In the genomic region with DNA sequence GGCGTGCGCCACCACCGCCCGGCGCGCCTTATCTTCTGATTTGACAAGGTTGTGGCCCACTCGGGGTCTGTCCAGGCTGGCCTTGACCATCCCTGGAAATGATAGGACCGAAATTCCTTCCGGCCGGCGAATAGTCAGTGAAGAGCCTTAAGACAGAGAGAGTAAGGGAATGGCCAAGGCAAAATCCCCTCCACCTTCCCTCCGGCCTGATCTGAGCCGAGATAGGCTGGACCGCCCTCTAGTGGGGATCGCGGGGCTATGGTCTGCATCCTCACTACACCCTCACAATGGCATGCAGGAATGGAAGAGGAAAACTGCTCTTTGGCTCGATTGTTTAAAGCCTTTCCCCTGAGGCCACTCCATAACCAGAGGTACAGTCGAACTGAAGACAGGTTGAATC, we compare ENCODE assay signal across 8 mouse cellular contexts. TPM values are rescaled to one million over a fixed set of nuclear protein-coding genes. Genes with fewer than 3 reads are reported as not detected.
DNase-seq lines count a peak whose midpoint lies in the region; ATAC-seq and TF ChIP-seq lines count a peak whose summit lies in the region.

No protein-coding gene starts in this region.

- TF ChIP-seq POLR2A in heart, adult 2 months (IDR thresholded peaks at IDR 0.05; ENCODE audit: insufficient read depth, low read depth, low read length), result 0 out of 2 replicates have a peak, but pooled peaks have one; percentile 13
- TF ChIP-seq POLR2A in kidney, adult 2 months (IDR thresholded peaks at IDR 0.05; ENCODE audit: low read depth, low read length), result no peak

- intact Hi-C loops in heart, adult 2 months (cut with DNase I), result loop anchor here (1.0 to 2.0 kb wide), 3 partner anchors 23 to 82 kb away; partner anchors contain the start of gene Amigo3

- H3K4me3 ChIP-seq in embryonic facial prominence, embryonic 11.5 days (ENCODE audit: low read depth, low read length), result peak overlapping the region; percentile 73
- H3K4me3 ChIP-seq in heart, adult 2 months, result peak overlapping the region; percentile 94
- no peak overlapping the region; the same call in 1 of the 2 replicates for H3K4me3 ChIP-seq in kidney, adult 2 months (ENCODE audit: insufficient read depth, low read depth, low read length)
- peak overlapping the region; percentile 70 for H3K4me3 ChIP-seq in limb, embryonic 15.5 days
- H3K4me3 ChIP-seq in midbrain, embryonic 16.5 days (ENCODE audit: low read depth, low read length), result no peak overlapping the region

- 0 out of 2 replicates have a peak, but pooled peaks have one; percentile 16 for ATAC-seq in embryonic facial prominence, embryonic 11.5 days (replicated peaks; ENCODE audit: insufficient number of reproducible peaks, low FRiP score, low TSS enrichment, low read depth)
- peak; percentile 36; the same call in 1 of the 2 replicates for ATAC-seq in limb, embryonic 15.5 days (ENCODE audit: insufficient number of reproducible peaks, low FRiP score, low TSS enrichment, low read depth)
- peak; percentile 52; the same call in 1 of the 2 replicates for ATAC-seq in midbrain, embryonic 16.5 days

- peak; percentile 90 for TF ChIP-seq CTCF in heart, adult 2 months (IDR thresholded peaks at IDR 0.05)
- TF ChIP-seq CTCF in kidney, adult 2 months (conservative IDR thresholded peaks at IDR 0.05; ENCODE audit: insufficient read depth, insufficient read length, low read depth, low read length), result peak; percentile 95

- H3K4me2 ChIP-seq in embryonic facial prominence, embryonic 11.5 days (ENCODE audit: low read depth, low read length), result peak overlapping the region; percentile 76
- H3K4me2 ChIP-seq in limb, embryonic 15.5 days, result peak overlapping the region; percentile 81
- H3K4me2 ChIP-seq in midbrain, embryonic 16.5 days (ENCODE audit: low read length), result peak overlapping the region; percentile 89

- H3K79me2 ChIP-seq in heart, adult 2 months (replicated peaks; ENCODE audit: control insufficient read depth, insufficient read depth, low read length), result no peaks in the 10 kb centered on the region

- H3K9ac ChIP-seq in embryonic facial prominence, embryonic 11.5 days (replicated peaks; ENCODE audit: low read length), result peak overlapping the region; percentile 83; the same call in 1 of the 2 replicates
- H3K9ac ChIP-seq in heart, adult 2 months (ENCODE audit: low read depth, low read length), result no peak overlapping the region
- H3K9ac ChIP-seq in limb, embryonic 15.5 days, result 0 out of 2 replicates have a peak overlapping the region, but pooled peaks have one; percentile 66
- no peak overlapping the region for H3K9ac ChIP-seq in midbrain, embryonic 16.5 days (ENCODE audit: low read depth, low read length)

- WGBS in embryonic facial prominence, embryonic 11.5 days, result 5% methylated on average over 18 of the region's 18 CpGs
- WGBS in heart, adult 2 months, result 2% methylated on average over 18 of the region's 18 CpGs
- WGBS in kidney, adult 2 months, result 4% methylated on average over 18 of the region's 18 CpGs
- 3% methylated on average over 18 of the region's 18 CpGs for WGBS in limb, embryonic 15.5 days
- WGBS in midbrain, embryonic 16.5 days, result 10% methylated on average over 18 of the region's 18 CpGs

- peak; percentile 98 for TF ChIP-seq EP300 in heart, adult 2 months (IDR thresholded peaks at IDR 0.05; ENCODE audit: insufficient read depth, low read depth, low read length)

- peaks cover 5% of the 10 kb centered on the region; the same call in 1 of the 2 replicates for H3K4me1 ChIP-seq in embryonic facial prominence, embryonic 11.5 days (ENCODE audit: control insufficient read depth, insufficient read depth, low read length)
- peaks cover 12% of the 10 kb centered on the region for H3K4me1 ChIP-seq in heart, adult 2 months (ENCODE audit: control insufficient read depth, insufficient read depth, low read length)
- no peaks in the 10 kb centered on the region; the same call in 1 of the 2 replicates for H3K4me1 ChIP-seq in kidney, adult 2 months (ENCODE audit: control insufficient read depth, insufficient read depth, low read length)
- H3K4me1 ChIP-seq in limb, embryonic 15.5 days, result peaks cover 52% of the 10 kb centered on the region
- H3K4me1 ChIP-seq in midbrain, embryonic 16.5 days (ENCODE audit: control insufficient read depth, insufficient read depth, low read length), result peaks cover 10% of the 10 kb centered on the region

- DNase-seq in layer of hippocampus, adult 11-12 months (ENCODE audit: low spot score), result peak; percentile 84
- no peak for DNase-seq in layer of hippocampus, adult 9-10 months (ENCODE audit: low spot score)
- DNase-seq in embryonic facial prominence, embryonic 11.5 days (ENCODE audit: low spot score), result peak; percentile 91
- DNase-seq in heart, adult 2 months, result peak; percentile 87
- peak; percentile 87 for DNase-seq in kidney, adult 2 months
- DNase-seq in spleen, postnatal 36 days (ENCODE audit: low spot score in 2 of 2), result peak; percentile 79 to 84

- no peaks in the 10 kb centered on the region for H3K9me3 ChIP-seq in embryonic facial prominence, embryonic 11.5 days (replicated peaks; ENCODE audit: control insufficient read depth, low read length)
- no peaks in the 10 kb centered on the region for H3K9me3 ChIP-seq in limb, embryonic 15.5 days
- no peaks in the 10 kb centered on the region for H3K9me3 ChIP-seq in midbrain, embryonic 16.5 days (replicated peaks; ENCODE audit: control insufficient read depth, low read length, poor library complexity, severe bottlenecking)

- no peaks in the 10 kb centered on the region for H3K36me3 ChIP-seq in embryonic facial prominence, embryonic 11.5 days (replicated peaks; ENCODE audit: control insufficient read depth, insufficient read depth, low read depth, low read length)
- no peaks in the 10 kb centered on the region; the same call in 1 of the 2 replicates for H3K36me3 ChIP-seq in heart, adult 2 months (ENCODE audit: control insufficient read depth, insufficient read depth, low read length)
- H3K36me3 ChIP-seq in kidney, adult 2 months (ENCODE audit: control insufficient read depth, insufficient read depth, low read length), result no peaks in the 10 kb centered on the region
- 0 out of 2 replicates have a peak, but pooled peaks cover 2% of the 10 kb centered on the region for H3K36me3 ChIP-seq in limb, embryonic 15.5 days
- no peaks in the 10 kb centered on the region for H3K36me3 ChIP-seq in midbrain, embryonic 16.5 days (ENCODE audit: control insufficient read depth, insufficient read depth, low read length)

- H3K27ac ChIP-seq in embryonic facial prominence, embryonic 11.5 days (replicated peaks; ENCODE audit: low read depth, low read length), result peak overlapping the region; percentile 100
- peak overlapping the region; percentile 97 for H3K27ac ChIP-seq in heart, adult 2 months
- no peak overlapping the region for H3K27ac ChIP-seq in kidney, adult 2 months (ENCODE audit: insufficient read depth, low read depth, low read length)
- H3K27ac ChIP-seq in limb, embryonic 15.5 days, result peak overlapping the region; percentile 99
- no peak overlapping the region for H3K27ac ChIP-seq in midbrain, embryonic 16.5 days (ENCODE audit: low read length)

- H3K27me3 ChIP-seq in embryonic facial prominence, embryonic 11.5 days (ENCODE audit: control insufficient read depth, insufficient read depth, low read length), result no peaks in the 10 kb centered on the region
- H3K27me3 ChIP-seq in heart, adult 2 months (ENCODE audit: control insufficient read depth, insufficient read depth, low read length), result no peaks in the 10 kb centered on the region
- H3K27me3 ChIP-seq in kidney, adult 2 months (replicated peaks; ENCODE audit: control insufficient read depth, insufficient read depth, low read length), result no peaks in the 10 kb centered on the region
- H3K27me3 ChIP-seq in limb, embryonic 15.5 days, result no peaks in the 10 kb centered on the region
- H3K27me3 ChIP-seq in midbrain, embryonic 16.5 days (ENCODE audit: control insufficient read depth, insufficient read depth, low read depth, low read length), result peaks cover 7% of the 10 kb centered on the region

RNA-seq across cellular contexts. Expression of gene Inka1, which starts 0.7 kb away (rescaled TPM):
- polyA plus RNA-seq in embryonic facial prominence, embryonic 11.5 days (2014; fragmentation: Nextera tagmentation; extraction: Ambion mirVana), result 101 and 108 TPM in 2 replicates
- total RNA-seq in heart, adult 2 months (2021), result 1 to 10 TPM; 4.8 to 8.3 TPM
- 12.6 and 15.7 TPM in 2 replicates for polyA plus RNA-seq in heart, adult 2 months (2012; rRNA removed)
- polyA plus RNA-seq in kidney, adult 2 months (2012; rRNA removed), result 7.9 and 10.0 TPM in 2 replicates
- polyA plus RNA-seq in limb, embryonic 15.5 days (2015; fragmentation: Nextera tagmentation; extraction: Ambion mirVana), result 97.7 and 99.9 TPM in 2 replicates
- polyA plus RNA-seq in midbrain, embryonic 16.5 days (2015; fragmentation: Nextera tagmentation; extraction: Ambion mirVana), result 16.7 and 17.6 TPM in 2 replicates

RNA-seq across cellular contexts. Expression of gene Gm20661, which starts 3.5 kb away (rescaled TPM):
- polyA plus RNA-seq in embryonic facial prominence, embryonic 11.5 days (2014; fragmentation: Nextera tagmentation; extraction: Ambion mirVana), result 4.0 and 4.5 TPM in 2 replicates
- total RNA-seq in heart, adult 2 months (2021), result not detected
- 0.32 and 1.2 TPM in 2 replicates for polyA plus RNA-seq in heart, adult 2 months (2012; rRNA removed)
- polyA plus RNA-seq in kidney, adult 2 months (2012; rRNA removed), result 0.11 and 0.14 TPM in 2 replicates
- polyA plus RNA-seq in limb, embryonic 15.5 days (2015; fragmentation: Nextera tagmentation; extraction: Ambion mirVana), result 6.9 and 7.4 TPM in 2 replicates
- 0.65 and 0.67 TPM in 2 replicates for polyA plus RNA-seq in midbrain, embryonic 16.5 days (2015; fragmentation: Nextera tagmentation; extraction: Ambion mirVana)

RNA-seq across cellular contexts. Expression of gene Cdhr4, which starts 5.9 kb away (rescaled TPM):
- 7.6 and 10.2 TPM in 2 replicates for polyA plus RNA-seq in embryonic facial prominence, embryonic 11.5 days (2014; fragmentation: Nextera tagmentation; extraction: Ambion mirVana)
- total RNA-seq in heart, adult 2 months (2021), result 1 to 10 TPM in 1 of 2 experiments, under 1 TPM in 1; 0.20 to 1.1 TPM
- 2.0 and 8.8 TPM in 2 replicates for polyA plus RNA-seq in heart, adult 2 months (2012; rRNA removed)
- 0.94 and 2.6 TPM in 2 replicates for polyA plus RNA-seq in kidney, adult 2 months (2012; rRNA removed)
- polyA plus RNA-seq in limb, embryonic 15.5 days (2015; fragmentation: Nextera tagmentation; extraction: Ambion mirVana), result 10.7 and 11.9 TPM in 2 replicates
- 1.2 and 1.4 TPM in 2 replicates for polyA plus RNA-seq in midbrain, embryonic 16.5 days (2015; fragmentation: Nextera tagmentation; extraction: Ambion mirVana)

RNA-seq across cellular contexts. Expression of gene Gm20662, which starts 9.8 kb away (rescaled TPM):
- 0.14 and 0.59 TPM in 2 replicates for polyA plus RNA-seq in embryonic facial prominence, embryonic 11.5 days (2014; fragmentation: Nextera tagmentation; extraction: Ambion mirVana)
- 1 to 10 TPM; 1.4 to 1.8 TPM for total RNA-seq in heart, adult 2 months (2021)
- 2.3 and 3.0 TPM in 2 replicates for polyA plus RNA-seq in heart, adult 2 months (2012; rRNA removed)
- polyA plus RNA-seq in kidney, adult 2 months (2012; rRNA removed), result 0.55 and 2.5 TPM in 2 replicates
- polyA plus RNA-seq in limb, embryonic 15.5 days (2015; fragmentation: Nextera tagmentation; extraction: Ambion mirVana), result 0.10 and 0.51 TPM in 2 replicates
- 0.83 and 0.97 TPM in 2 replicates for polyA plus RNA-seq in midbrain, embryonic 16.5 days (2015; fragmentation: Nextera tagmentation; extraction: Ambion mirVana)

RNA-seq across cellular contexts. Expression of gene Uba7, which starts 11.1 kb away (rescaled TPM):
- 12.2 and 13.2 TPM in 2 replicates for polyA plus RNA-seq in embryonic facial prominence, embryonic 11.5 days (2014; fragmentation: Nextera tagmentation; extraction: Ambion mirVana)
- 10 to 100 TPM; 13.4 to 15.7 TPM for total RNA-seq in heart, adult 2 months (2021)
- polyA plus RNA-seq in heart, adult 2 months (2012; rRNA removed), result 53.2 and 59.0 TPM in 2 replicates
- 42.4 and 43.0 TPM in 2 replicates for polyA plus RNA-seq in kidney, adult 2 months (2012; rRNA removed)
- 22.7 and 24.9 TPM in 2 replicates for polyA plus RNA-seq in limb, embryonic 15.5 days (2015; fragmentation: Nextera tagmentation; extraction: Ambion mirVana)
- polyA plus RNA-seq in midbrain, embryonic 16.5 days (2015; fragmentation: Nextera tagmentation; extraction: Ambion mirVana), result 3.7 and 4.7 TPM in 2 replicates

Comparison
In these comparisons a context has a peak if more than half of its experiments do, and no peak if none do; other contexts are left out.
1. H3K27ac ChIP-seq: peak in embryonic facial prominence, embryonic 11.5 days (single experiment), heart, adult 2 months (single experiment) and limb, embryonic 15.5 days (single experiment); none in kidney, adult 2 months (single experiment) and midbrain, embryonic 16.5 days (single experiment).
2. H3K4me3 ChIP-seq: peak in embryonic facial prominence, embryonic 11.5 days (single experiment), heart, adult 2 months (single experiment) and limb, embryonic 15.5 days (single experiment); none in kidney, adult 2 months (single experiment) and midbrain, embryonic 16.5 days (single experiment).
3. H3K9ac ChIP-seq: peak in embryonic facial prominence, embryonic 11.5 days (single experiment) and limb, embryonic 15.5 days (single experiment); none in heart, adult 2 months (single experiment) and midbrain, embryonic 16.5 days (single experiment).
4. Peak in every context shown above with its lines, with median percentiles within 50 percentile points of each other: ATAC-seq and H3K4me2 ChIP-seq.